Mouse (Mus musculus) hindbrain, embryonic 13.5 days (tissue): ENCODE data around the gene Tmprss5. TPM values are rescaled to one million over a fixed set of nuclear protein-coding genes. Genes with fewer than 3 reads are reported as not detected.

ENCODE experiments used
- ATAC-seq: fragments of 200-750 bp; cut with Nextera tagmentation; 2 replicates; pipeline ENCODE4 v1.8.0; 2017; ENCODE audit warnings: moderate TSS enrichment; ENCODE audit not compliant: low FRiP score
- H3K27ac ChIP-seq: fragments of 300-500 bp; sonication (generic); 2 replicates; pipeline ENCODE4 v1.5.1; 2015; ENCODE audit warnings: inconsistent platforms, mild to moderate bottlenecking, moderate library complexity
- H3K27me3 ChIP-seq: fragments of 300-500 bp; sonication (generic); 2 replicates; pipeline ENCODE4 v1.6.1; 2015; ENCODE audit warnings: mild to moderate bottlenecking, inconsistent platforms
- H3K36me3 ChIP-seq: fragments of 300-500 bp; sonication (generic); 2 replicates; pipeline ENCODE4 v1.6.1; 2015; ENCODE audit warnings: mild to moderate bottlenecking, inconsistent platforms
- H3K4me1 ChIP-seq: fragments of 300-500 bp; sonication (generic); replicated peaks from 2 replicates; pipeline ENCODE4 v1.6.1; 2015; ENCODE audit warnings: inconsistent platforms
- H3K4me2 ChIP-seq: fragments of 300-500 bp; sonication (generic); 2 replicates; pipeline ENCODE4 v1.6.1; 2015; ENCODE audit warnings: inconsistent platforms, mild to moderate bottlenecking, moderate library complexity
- H3K4me3 ChIP-seq: fragments of 300-500 bp; sonication (generic); 2 replicates; pipeline ENCODE4 v1.5.1; 2015; ENCODE audit warnings: mild to moderate bottlenecking, inconsistent platforms
- H3K9ac ChIP-seq: fragments of 300-500 bp; sonication (generic); 2 replicates; pipeline ENCODE4 v1.6.1; 2015; ENCODE audit warnings: mild to moderate bottlenecking, inconsistent platforms
- H3K9me3 ChIP-seq: fragments of 300-500 bp; sonication (generic); 2 replicates; pipeline ENCODE4 v1.6.1; 2016; ENCODE audit warnings: inconsistent platforms
- WGBS: fragments of 180-500 bp; shearing (Covaris S2); methylation state at CpG from one replicate; pipeline ENCODE4 v1.1.7; 2015; 5-methylcytosine and 5-hydroxymethylcytosine counted together
- polyA plus RNA-seq: library from polyadenylated mRNA; unstranded; fragments of >200 nt; fragmentation: Nextera tagmentation; extraction: Ambion mirVana; gene quantifications from 2 replicates; pipeline ENCODE4 v1.2.1, GENCODE M21; 2015

The Tmprss5 gene
- polyA plus RNA-seq = 2.0 and 2.4 TPM in 2 replicates

GRCm38 (mm10) chr9:49081107-49081506, at the start of gene Tmprss5:
TSS of gene Tmprss5 (plus strand) at chr9:49081260.
- no peaks in the 10 kb centered on the region for H3K9me3 ChIP-seq
- H3K4me2 ChIP-seq = no peak within 1 kb of the TSS
- no peaks in the 10 kb centered on the region for H3K4me1 ChIP-seq
- H3K36me3 ChIP-seq = peaks cover 39% of the 10 kb centered on the region
- no peak within 1 kb of the TSS for H3K27ac ChIP-seq
- H3K27me3 ChIP-seq = no peaks in the 10 kb centered on the region
- peak; percentile 52; the same call in 1 of the 2 replicates for ATAC-seq
- no peak within 1 kb of the TSS for H3K4me3 ChIP-seq
- no peak within 1 kb of the TSS for H3K9ac ChIP-seq
- 51% methylated on average over 5 of the region's 5 CpGs for WGBS

GRCm38 (mm10) chr9:49034764-49035163, 46.3 kb upstream of the Tmprss5 start:
- H3K9ac ChIP-seq = no peak overlapping the region
- no peak overlapping the region for H3K4me3 ChIP-seq
- H3K27me3 ChIP-seq = no peaks in the 10 kb centered on the region
- no peak overlapping the region for H3K27ac ChIP-seq
- H3K9me3 ChIP-seq = no peaks in the 10 kb centered on the region
- 96% methylated on average over 4 of the region's 4 CpGs for WGBS
- peaks cover 91% of the 10 kb centered on the region for H3K36me3 ChIP-seq
- no peak for ATAC-seq
- no peaks in the 10 kb centered on the region for H3K4me1 ChIP-seq
- H3K4me2 ChIP-seq = no peak overlapping the region

GRCm38 (mm10) chr9:49050901-49051300, 30.2 kb upstream of the Tmprss5 start:
- Histone ChIP-seq H3K9ac (no peak overlapping the region), H3K4me2 (no peak overlapping the region), H3K9me3 (no peaks in the 10 kb centered on the region), H3K36me3 (no peaks in the 10 kb centered on the region), H3K27ac (no peak overlapping the region), H3K4me3 (no peak overlapping the region), H3K4me1 (peaks cover under 1% of the 10 kb centered on the region; the same call in 1 of the 2 replicates), H3K27me3 (no peaks in the 10 kb centered on the region)
- no peak for ATAC-seq
- WGBS = 77% methylated on average over 5 of the region's 5 CpGs

- H3K9ac ChIP-seq = no peak overlapping the region
- H3K27me3 ChIP-seq = no peaks in the 10 kb centered on the region
- WGBS = 18% methylated on average over 5 of the region's 5 CpGs
- no peak overlapping the region for H3K4me2 ChIP-seq
- no peak for ATAC-seq
- H3K4me3 ChIP-seq = no peak overlapping the region
- peaks cover 5% of the 10 kb centered on the region for H3K4me1 ChIP-seq
- no peak overlapping the region for H3K27ac ChIP-seq
- no peaks in the 10 kb centered on the region for H3K9me3 ChIP-seq
- no peaks in the 10 kb centered on the region for H3K36me3 ChIP-seq
These were observed 29.7 kb upstream of the Tmprss5 start for GRCm38 (mm10) chr9:49051349-49051748.

- H3K9ac ChIP-seq = no peak overlapping the region
- 88% methylated on average over 3 of the region's 3 CpGs for WGBS
- no peak overlapping the region for H3K27ac ChIP-seq
- peaks cover 6% of the 10 kb centered on the region for H3K36me3 ChIP-seq
- no peak overlapping the region for H3K4me2 ChIP-seq
- H3K4me1 ChIP-seq = peaks cover 10% of the 10 kb centered on the region
- H3K9me3 ChIP-seq = no peaks in the 10 kb centered on the region
- ATAC-seq = no peak
- no peaks in the 10 kb centered on the region for H3K27me3 ChIP-seq
- H3K4me3 ChIP-seq = no peak overlapping the region
These were observed 27.0 kb upstream of the Tmprss5 start for GRCm38 (mm10) chr9:49054028-49054427.

GRCm38 (mm10) chr9:49055333-49056205, 25.5 kb upstream of the Tmprss5 start, which contains the start of gene Zw10:
TSS of gene Zw10 (plus strand) at chr9:49055613.
- H3K27me3 ChIP-seq = no peaks in the 10 kb centered on the region
- H3K36me3 ChIP-seq = peaks cover 14% of the 10 kb centered on the region
- H3K27ac ChIP-seq = peak within 1 kb of the TSS; percentile 75; the same call in 1 of the 2 replicates
- no peaks in the 10 kb centered on the region for H3K9me3 ChIP-seq
- H3K4me2 ChIP-seq = peak within 1 kb of the TSS; percentile 72
- peak within 1 kb of the TSS; percentile 84 for H3K4me3 ChIP-seq
- WGBS = under 1% methylated on average over 53 of the region's 53 CpGs
- ATAC-seq = peak; percentile 99
- H3K4me1 ChIP-seq = peaks cover 10% of the 10 kb centered on the region
- H3K9ac ChIP-seq = peak within 1 kb of the TSS; percentile 91

- Histone ChIP-seq H3K36me3 (peaks cover 78% of the 10 kb centered on the region), H3K9ac (no peak overlapping the region), H3K4me1 (no peaks in the 10 kb centered on the region), H3K27ac (no peak overlapping the region), H3K27me3 (no peaks in the 10 kb centered on the region), H3K4me2 (no peak overlapping the region), H3K9me3 (no peaks in the 10 kb centered on the region), H3K4me3 (no peak overlapping the region)
- 88% methylated on average over 3 of the region's 3 CpGs for WGBS
- ATAC-seq = no peak
These were observed 4.2 kb upstream of the Tmprss5 start for GRCm38 (mm10) chr9:49076847-49077246.

- Histone ChIP-seq H3K4me1 (no peaks in the 10 kb centered on the region), H3K27ac (no peak overlapping the region), H3K27me3 (no peaks in the 10 kb centered on the region), H3K4me3 (no peak overlapping the region), H3K9me3 (no peaks in the 10 kb centered on the region), H3K36me3 (peaks cover 35% of the 10 kb centered on the region), H3K9ac (no peak overlapping the region), H3K4me2 (no peak overlapping the region)
- WGBS = 4% methylated on average over 4 of the region's 4 CpGs
- peak; percentile 32; the same call in 1 of the 2 replicates for ATAC-seq
These were observed 501 bp downstream of the Tmprss5 start for GRCm38 (mm10) chr9:49081561-49081960.

- WGBS = 17% methylated on average over 11 of the region's 11 CpGs
- ATAC-seq = no peak
These were observed 6.3 kb downstream of the Tmprss5 start for GRCm38 (mm10) chr9:49087317-49087716.

GRCm38 (mm10) chr9:49098871-49099270, 17.8 kb downstream of the Tmprss5 start:
- Histone ChIP-seq H3K27ac (no peak overlapping the region), H3K4me1 (peaks cover 11% of the 10 kb centered on the region), H3K4me3 (no peak overlapping the region), H3K4me2 (no peak overlapping the region), H3K36me3 (no peaks in the 10 kb centered on the region), H3K9ac (no peak overlapping the region), H3K27me3 (no peaks in the 10 kb centered on the region), H3K9me3 (no peaks in the 10 kb centered on the region)
- WGBS = 99% methylated on average over 3 of the region's 3 CpGs
- no peak for ATAC-seq

More at GRCm38 (mm10) chr9:49087317-49087716, 6.3 kb downstream of the Tmprss5 start:
- Histone ChIP-seq H3K4me3 (no peak overlapping the region), H3K36me3 (no peaks in the 10 kb centered on the region), H3K9me3 (no peaks in the 10 kb centered on the region), H3K4me1 (peaks cover 5% of the 10 kb centered on the region; the same call in 1 of the 2 replicates), H3K4me2 (no peak overlapping the region), H3K27ac (no peak overlapping the region), H3K9ac (no peak overlapping the region), H3K27me3 (no peaks in the 10 kb centered on the region)

GRCm38 (mm10) chr9:49102328-49102727, 21.3 kb downstream of the Tmprss5 start:
- ATAC-seq = peak; percentile 94
- H3K27ac ChIP-seq = peak overlapping the region; percentile 48; the same call in 1 of the 2 replicates
- H3K9ac ChIP-seq = no peak overlapping the region
- no peaks in the 10 kb centered on the region for H3K27me3 ChIP-seq
- no peaks in the 10 kb centered on the region for H3K9me3 ChIP-seq
- no peak overlapping the region for H3K4me3 ChIP-seq
- 7% methylated on average over 1 of the region's 1 CpGs for WGBS
- H3K4me1 ChIP-seq = peaks cover 11% of the 10 kb centered on the region
- H3K4me2 ChIP-seq = no peak overlapping the region
- no peaks in the 10 kb centered on the region for H3K36me3 ChIP-seq

- Histone ChIP-seq H3K9me3 (no peaks in the 10 kb centered on the region), H3K27me3 (no peaks in the 10 kb centered on the region), H3K27ac (no peak overlapping the region), H3K4me2 (no peak overlapping the region), H3K9ac (no peak overlapping the region), H3K36me3 (no peaks in the 10 kb centered on the region), H3K4me3 (no peak overlapping the region), H3K4me1 (0 out of 2 replicates have a peak, but pooled peaks cover 2% of the 10 kb centered on the region)
- 37% methylated on average over 7 of the region's 7 CpGs for WGBS
- ATAC-seq = no peak
These were observed 28.0 kb downstream of the Tmprss5 start for GRCm38 (mm10) chr9:49109101-49109500.
